Mouse (Mus musculus): ENCODE data around the gene 1700001P01Rik. TPM values are rescaled to one million over a fixed set of nuclear protein-coding genes. Genes with fewer than 3 reads are reported as not detected.

Gene 1700001P01Rik
- polyA plus RNA-seq (2014; fragmentation: Illumina TruSeq; extraction: RNeasy Lipid Tissue Mini Kit (QIAGEN cat#74804); ENCODE audit: low read depth, low replicate concordance) = 1.6 TPM

DNA sequence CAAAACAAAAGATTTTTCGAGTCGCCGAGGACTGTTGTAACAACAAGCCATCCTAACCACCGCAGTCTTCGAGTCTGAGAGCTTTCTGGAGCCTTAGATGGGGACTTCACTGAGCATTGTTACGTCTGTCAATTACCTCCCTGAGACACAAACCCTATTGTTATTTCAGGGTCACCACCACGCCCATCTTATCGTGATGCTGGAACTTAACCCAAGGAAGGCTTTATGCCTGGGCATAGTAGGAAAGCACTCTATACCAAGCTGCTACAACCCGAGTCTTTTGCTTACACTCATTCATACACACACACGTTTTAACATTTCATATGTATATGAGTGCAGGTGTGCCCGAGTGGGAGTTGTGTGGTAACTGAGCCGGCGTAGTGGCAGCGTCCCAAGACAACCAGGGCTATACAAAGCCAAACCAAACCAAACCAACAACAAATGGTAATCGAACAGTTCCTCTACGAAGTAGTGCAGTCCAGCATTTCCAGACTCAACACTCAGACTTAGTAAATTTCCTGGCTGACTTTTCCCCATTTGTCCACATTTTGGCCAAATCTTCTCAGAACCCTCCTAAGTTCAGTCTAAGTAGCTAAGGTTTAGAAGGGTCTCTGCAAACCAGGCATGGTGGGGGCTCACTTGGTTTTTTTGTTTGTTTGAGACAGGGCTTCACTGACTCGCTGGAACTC lies at the start of gene 1700001P01Rik:
TSS of gene 1700001P01Rik (minus strand) at position 111 of the 689 bp plus-strand sequence.

DNA sequence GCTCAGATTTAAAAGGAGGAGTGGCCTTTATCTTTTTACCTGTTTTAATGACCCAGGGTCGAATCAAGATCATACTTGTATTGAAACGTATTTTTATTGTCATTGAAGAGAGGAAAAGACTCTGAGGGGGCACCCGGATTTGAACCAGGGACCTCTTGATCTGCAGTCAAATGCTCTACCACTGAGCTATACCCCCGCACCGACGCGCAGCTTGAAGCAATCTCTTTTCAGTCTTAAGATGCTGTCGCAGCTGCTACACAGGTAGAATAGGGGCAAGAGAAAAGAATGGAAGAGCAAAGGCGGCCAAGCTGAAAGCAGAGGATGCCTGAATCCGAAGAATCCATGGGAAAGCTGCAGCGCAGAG lies 23.0 kb upstream of the 1700001P01Rik start, which contains the start of gene Lasp1:
TSS of gene Lasp1 (plus strand) at position 219 of the 364 bp plus-strand sequence.

DNA sequence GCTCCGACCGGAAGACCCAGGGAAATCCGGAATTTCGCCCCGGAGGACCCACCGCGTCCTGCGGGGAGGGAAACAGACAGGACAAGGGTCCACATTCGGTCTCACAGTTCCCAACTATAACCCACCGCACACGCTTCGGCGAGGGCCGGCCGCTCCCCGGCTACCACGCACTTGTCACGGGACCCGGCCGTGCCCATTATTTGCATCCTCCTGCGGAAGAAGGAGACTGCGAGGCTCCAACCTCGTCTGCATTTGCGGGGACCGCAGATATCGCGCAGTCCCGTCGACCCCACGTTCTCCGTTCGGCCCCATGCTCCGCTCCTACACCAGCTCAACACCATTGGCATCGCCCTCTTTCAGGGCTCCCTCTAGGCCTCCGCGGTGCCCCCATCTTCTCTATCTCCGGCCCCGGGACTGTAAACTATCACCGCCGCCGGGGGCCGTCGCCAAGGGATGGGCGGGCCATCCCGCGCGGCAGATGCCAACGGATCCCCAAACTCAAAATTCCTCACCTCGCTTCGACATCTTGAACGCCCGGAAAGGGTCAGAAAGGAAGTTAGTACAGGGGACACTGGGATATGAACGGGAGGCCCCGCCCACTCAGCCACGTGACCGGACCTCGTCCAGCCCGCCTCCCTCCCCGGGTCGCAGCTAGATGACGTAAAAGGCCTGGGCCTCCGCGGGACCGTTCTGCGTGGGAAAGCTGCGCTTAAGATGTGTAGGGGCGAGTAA lies 6.3 kb upstream of the 1700001P01Rik start, which contains the start of gene Rpl23:
TSS of gene Rpl23 (minus strand) at position 606 of the 732 bp plus-strand sequence.

DNA sequence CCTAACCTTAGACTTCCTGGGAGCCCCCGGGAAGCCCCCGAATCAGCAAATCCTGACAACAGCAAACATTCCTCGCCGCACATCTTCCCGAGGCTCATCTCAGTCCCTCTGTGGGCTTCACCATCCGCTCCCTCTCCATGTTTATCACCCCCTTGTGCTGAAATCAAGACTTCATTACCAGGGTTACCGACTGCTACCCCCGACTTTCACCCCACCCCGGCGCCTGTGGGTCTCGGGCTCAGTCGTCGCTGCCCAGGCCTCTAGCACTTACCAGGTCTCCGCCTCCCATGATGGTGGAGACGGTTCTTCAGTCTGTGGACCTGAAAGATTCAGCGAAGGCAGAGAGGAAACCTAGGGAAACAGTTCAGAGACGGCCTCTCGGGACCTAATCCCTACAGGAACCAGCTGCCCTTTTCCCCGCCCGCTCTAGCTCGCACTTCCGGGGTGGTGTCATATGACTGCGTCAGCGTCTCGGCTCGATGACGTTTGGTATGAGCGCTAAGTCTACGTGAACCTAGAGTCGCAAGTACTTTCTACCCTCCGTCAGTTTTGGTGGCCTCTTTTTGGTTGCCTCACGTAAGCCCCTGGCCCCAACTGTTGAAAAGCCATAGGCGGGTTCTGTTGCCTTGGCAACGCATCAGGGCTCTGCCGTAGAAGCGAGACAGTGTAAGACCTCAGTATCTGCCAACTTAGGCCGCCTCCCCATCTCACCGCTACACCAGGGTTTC lies 9.4 kb downstream of the 1700001P01Rik start, which contains the start of gene Cwc25:
TSS of gene Cwc25 (minus strand) at position 403 of the 728 bp plus-strand sequence.

DNA sequence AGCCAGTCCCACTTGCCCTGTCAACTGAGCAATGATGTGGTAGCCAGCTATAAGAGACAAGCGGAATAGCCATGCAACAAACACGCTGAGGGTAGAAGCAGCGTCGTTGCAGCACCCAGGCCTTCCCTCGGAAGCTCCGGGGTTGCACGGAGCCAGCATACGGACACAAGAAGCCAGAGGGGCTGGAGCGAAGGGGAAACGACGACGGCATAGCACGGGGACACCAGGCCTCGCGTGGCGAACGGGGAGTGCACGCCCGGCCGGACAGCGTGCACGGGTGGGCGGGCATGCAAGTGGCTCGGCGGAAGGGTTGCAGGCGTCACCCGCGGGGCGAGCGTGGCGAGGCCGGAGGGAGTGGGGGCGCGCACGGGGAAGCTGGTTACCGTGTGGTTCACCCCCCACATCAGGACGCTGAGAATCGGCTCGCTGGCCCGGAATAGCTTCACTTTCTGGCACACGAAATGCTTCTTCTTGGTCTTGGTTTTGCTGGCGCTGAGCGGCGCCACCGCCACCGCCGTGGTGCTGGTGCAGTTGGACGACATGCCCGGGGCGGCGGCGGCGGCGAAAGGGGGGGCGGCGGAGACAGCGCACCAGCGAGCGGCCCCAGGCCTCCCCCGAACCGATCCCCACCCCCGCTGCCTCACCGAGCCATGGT lies 31.5 kb downstream of the 1700001P01Rik start, which contains the start of gene Pip4k2b:
TSS of gene Pip4k2b (minus strand) at position 642 of the 655 bp plus-strand sequence.

Other genes starting within 250 kb of the 1700001P01Rik start
- 2.1 TPM for gene Srcin1, start 199.7 kb downstream of the 1700001P01Rik start, polyA plus RNA-seq (2014; fragmentation: Illumina TruSeq; extraction: RNeasy Lipid Tissue Mini Kit (QIAGEN cat#74804); ENCODE audit: low read depth, low replicate concordance)
- 0.50 TPM for gene Epop, start 146.2 kb downstream of the 1700001P01Rik start, polyA plus RNA-seq (2014; fragmentation: Illumina TruSeq; extraction: RNeasy Lipid Tissue Mini Kit (QIAGEN cat#74804); ENCODE audit: low read depth, low replicate concordance)
- 25.1 TPM for gene Mllt6, start 112.5 kb downstream of the 1700001P01Rik start, polyA plus RNA-seq (2014; fragmentation: Illumina TruSeq; extraction: RNeasy Lipid Tissue Mini Kit (QIAGEN cat#74804); ENCODE audit: low read depth, low replicate concordance)
- 43.3 TPM for gene Cisd3, start 90.1 kb downstream of the 1700001P01Rik start, polyA plus RNA-seq (2014; fragmentation: Illumina TruSeq; extraction: RNeasy Lipid Tissue Mini Kit (QIAGEN cat#74804); ENCODE audit: low read depth, low replicate concordance)
- gene Pcgf2, start 75.4 kb downstream of the 1700001P01Rik start, polyA plus RNA-seq (2014; fragmentation: Illumina TruSeq; extraction: RNeasy Lipid Tissue Mini Kit (QIAGEN cat#74804); ENCODE audit: low read depth, low replicate concordance) = 29.3 TPM
- 187 TPM for gene Psmb3, start 72.5 kb downstream of the 1700001P01Rik start, polyA plus RNA-seq (2014; fragmentation: Illumina TruSeq; extraction: RNeasy Lipid Tissue Mini Kit (QIAGEN cat#74804); ENCODE audit: low read depth, low replicate concordance)
- 19.7 TPM for gene Pip4k2b, start 31.2 kb downstream of the 1700001P01Rik start, polyA plus RNA-seq (2014; fragmentation: Illumina TruSeq; extraction: RNeasy Lipid Tissue Mini Kit (QIAGEN cat#74804); ENCODE audit: low read depth, low replicate concordance)
- 12.4 TPM for gene Cwc25, start 9.4 kb downstream of the 1700001P01Rik start, polyA plus RNA-seq (2014; fragmentation: Illumina TruSeq; extraction: RNeasy Lipid Tissue Mini Kit (QIAGEN cat#74804); ENCODE audit: low read depth, low replicate concordance)
- gene Rpl23, start 6.5 kb upstream of the 1700001P01Rik start, polyA plus RNA-seq (2014; fragmentation: Illumina TruSeq; extraction: RNeasy Lipid Tissue Mini Kit (QIAGEN cat#74804); ENCODE audit: low read depth, low replicate concordance) = 980 TPM
- 107 TPM for gene Lasp1, start 23.1 kb upstream of the 1700001P01Rik start, polyA plus RNA-seq (2014; fragmentation: Illumina TruSeq; extraction: RNeasy Lipid Tissue Mini Kit (QIAGEN cat#74804); ENCODE audit: low read depth, low replicate concordance)
- gene B230217C12Rik, start 64.9 kb upstream of the 1700001P01Rik start, polyA plus RNA-seq (2014; fragmentation: Illumina TruSeq; extraction: RNeasy Lipid Tissue Mini Kit (QIAGEN cat#74804); ENCODE audit: low read depth, low replicate concordance) = 2.3 TPM
- gene Fbxo47, start 108.2 kb upstream of the 1700001P01Rik start, polyA plus RNA-seq (2014; fragmentation: Illumina TruSeq; extraction: RNeasy Lipid Tissue Mini Kit (QIAGEN cat#74804); ENCODE audit: low read depth, low replicate concordance) = 0.99 TPM
- gene Plxdc1, start 210.5 kb upstream of the 1700001P01Rik start, polyA plus RNA-seq (2014; fragmentation: Illumina TruSeq; extraction: RNeasy Lipid Tissue Mini Kit (QIAGEN cat#74804); ENCODE audit: low read depth, low replicate concordance) = 9.1 TPM
- 2.7 TPM for gene Arl5c, start 220.3 kb upstream of the 1700001P01Rik start, polyA plus RNA-seq (2014; fragmentation: Illumina TruSeq; extraction: RNeasy Lipid Tissue Mini Kit (QIAGEN cat#74804); ENCODE audit: low read depth, low replicate concordance)
- 8.8 TPM for gene Cacnb1, start 247.1 kb upstream of the 1700001P01Rik start, polyA plus RNA-seq (2014; fragmentation: Illumina TruSeq; extraction: RNeasy Lipid Tissue Mini Kit (QIAGEN cat#74804); ENCODE audit: low read depth, low replicate concordance)

Measured in adipose tissue, adult 10 weeks (tissue).